Mouse (Mus musculus): ENCODE data around the gene Smpd4.

- TF ChIP-seq CTCF (IDR thresholded peaks at IDR 0.05; ENCODE audit: low read depth, low read length), result no peak
- no peak for TF ChIP-seq GATA1 (IDR thresholded peaks at IDR 0.05; ENCODE audit: borderline replicate concordance, low read length)
- TF ChIP-seq TAL1 (conservative IDR thresholded peaks at IDR 0.05; ENCODE audit: low read depth, low read length), result no peak
- TF ChIP-seq GATA2 (IDR thresholded peaks at IDR 0.05; ENCODE audit: borderline replicate concordance, low read depth, low read length), result no peak
Observed at GRCm38 (mm10) chr16:17632580-17632979, 13.4 kb downstream of the Smpd4 start.
